ENCODE assay signal across 7 mouse cellular contexts in genomic region chr8:22411282-22411702, GRCm38 (mm10). TPM values are rescaled to one million over a fixed set of nuclear protein-coding genes. Genes with fewer than 3 reads are reported as not detected.
DNase-seq lines count a peak whose midpoint lies in the region; ATAC-seq lines count a peak whose summit lies in the region.

Gene Mrps31 (plus strand): TSS chr8:22411361.

- peaks cover 8% of the 10 kb centered on the region; the same call in 1 of the 2 replicates for H3K36me3 ChIP-seq in intestine, embryonic 15.5 days
- peaks cover 17% of the 10 kb centered on the region for H3K36me3 ChIP-seq in midbrain, embryonic 10.5 days

- H3K27me3 ChIP-seq in intestine, embryonic 15.5 days (replicated peaks): no peaks in the 10 kb centered on the region
- H3K27me3 ChIP-seq in midbrain, embryonic 10.5 days (ENCODE audit: low read depth, poor library complexity, severe bottlenecking): no peaks in the 10 kb centered on the region

- H3K4me3 ChIP-seq in intestine, embryonic 15.5 days (replicated peaks): peak within 1 kb of the TSS; percentile 83
- peak within 1 kb of the TSS; percentile 94 for H3K4me3 ChIP-seq in midbrain, embryonic 10.5 days

- no peaks in the 10 kb centered on the region; the same call in 1 of the 2 replicates for H3K4me1 ChIP-seq in intestine, embryonic 15.5 days (replicated peaks)
- H3K4me1 ChIP-seq in midbrain, embryonic 10.5 days: peaks cover 15% of the 10 kb centered on the region

- DNase-seq in adrenal gland, adult 18-20 months (ENCODE audit: low spot score in 2 of 2): peak; percentile 70 to 78
- DNase-seq in embryo, embryonic 11 days: peak; percentile 90
- DNase-seq in gastrocnemius, postnatal 36 days: peak; percentile 72 to 77
- DNase-seq in left cerebral cortex, postnatal 25 days (ENCODE audit: low spot score in 2 of 2): peak; percentile 85 to 94
- peak; percentile 79 for DNase-seq in midbrain, embryonic 10.5 days (ENCODE audit: low spot score)
- peak; percentile 73 for DNase-seq in right cerebral cortex, postnatal 4 days

- H3K9me3 ChIP-seq in intestine, embryonic 15.5 days: no peaks in the 10 kb centered on the region
- no peaks in the 10 kb centered on the region for H3K9me3 ChIP-seq in midbrain, embryonic 10.5 days (replicated peaks)

- peak within 1 kb of the TSS; percentile 85 for H3K27ac ChIP-seq in intestine, embryonic 15.5 days
- H3K27ac ChIP-seq in midbrain, embryonic 10.5 days (replicated peaks): peak within 1 kb of the TSS; percentile 91

- WGBS in intestine, embryonic 15.5 days: 0% methylated on average over 25 of the region's 25 CpGs
- WGBS in midbrain, embryonic 10.5 days: 0% methylated on average over 25 of the region's 25 CpGs

- H3K4me2 ChIP-seq in intestine, embryonic 15.5 days (replicated peaks): peak within 1 kb of the TSS; percentile 76

- peak; percentile 84 for ATAC-seq in intestine, embryonic 15.5 days

- intact Hi-C loops in gastrocnemius, postnatal 36 days (cut with DNase I): no loop called here
- intact Hi-C loops in left cerebral cortex, postnatal 25 days (cut with DNase I): loop anchor here (1.0 kb wide), 1 partner anchor 218 kb away; no protein-coding TSS in a partner anchor

- peak within 1 kb of the TSS; percentile 90 for H3K9ac ChIP-seq in intestine, embryonic 15.5 days

RNA-seq across cellular contexts. Expression of gene Mrps31, which starts in this region (rescaled TPM):
- total RNA-seq in adrenal gland, adult 18-20 months (2021): 10 to 100 TPM; 36.6 to 44.4 TPM
- total RNA-seq in gastrocnemius, postnatal 36 days (2021): 10 to 100 TPM; 26.9 to 32.0 TPM
- 71.1 and 80.8 TPM in 2 replicates for polyA plus RNA-seq in intestine, embryonic 15.5 days (2015; fragmentation: Nextera tagmentation; extraction: Ambion mirVana)
- total RNA-seq in left cerebral cortex, postnatal 25 days (2021): 10 to 100 TPM; 21.7 to 23.6 TPM
- 40.3 and 44.5 TPM in 2 replicates for polyA plus RNA-seq in midbrain, embryonic 10.5 days (2016; fragmentation: Nextera tagmentation; extraction: Ambion mirVana)

Comparison
In these comparisons a context has a peak if more than half of its experiments do, and no peak if none do; other contexts are left out.
1. Peak in every context shown above with its lines: DNase-seq, ATAC-seq, H3K4me3 ChIP-seq and H3K27ac ChIP-seq.